Mouse (Mus musculus) hindbrain, embryonic 10.5 days (tissue): ENCODE data around the gene Abi1. TPM values are rescaled to one million over a fixed set of nuclear protein-coding genes. Genes with fewer than 3 reads are reported as not detected.
"Not testable (repeated sequence)": the region's sequence is repeated elsewhere in the genome, so short reads cannot be mapped to it uniquely, and the experiment has no call there.

ENCODE experiments used
- DNase-seq: peaks from one replicate; pipeline ENCODE4 v3.0.0-alpha.2; 2017; ENCODE audit warnings: low spot score
- H3K27ac ChIP-seq: fragments of 300-500 bp; sonication (generic); 2 replicates; pipeline ENCODE4 v1.5.1; 2016; ENCODE audit warnings: mild to moderate bottlenecking, moderate library complexity
- H3K27me3 ChIP-seq: fragments of 300-500 bp; sonication (generic); 2 replicates; pipeline ENCODE4 v1.6.1; 2016; ENCODE audit warnings: mild to moderate bottlenecking; ENCODE audit not compliant: poor library complexity, insufficient read depth, severe bottlenecking
- H3K36me3 ChIP-seq: fragments of 300-500 bp; sonication (generic); 2 replicates; pipeline ENCODE4 v1.6.1; 2016; ENCODE audit warnings: mild to moderate bottlenecking, moderate library complexity
- H3K4me1 ChIP-seq: fragments of 300-500 bp; sonication (generic); replicated peaks from 2 replicates; pipeline ENCODE4 v1.6.1; 2016; ENCODE audit warnings: mild to moderate bottlenecking
- H3K4me3 ChIP-seq: fragments of 300-500 bp; sonication (generic); 2 replicates; pipeline ENCODE4 v1.5.1; 2016; ENCODE audit warnings: mild to moderate bottlenecking, moderate library complexity
- H3K9me3 ChIP-seq: fragments of 300-500 bp; sonication (generic); 2 replicates; pipeline ENCODE4 v1.6.1; 2016; ENCODE audit warnings: mild to moderate bottlenecking, moderate library complexity
- WGBS: fragments of 180-500 bp; shearing (Covaris S2); methylation state at CpG from one replicate; pipeline ENCODE4 v1.1.7; 2016; 5-methylcytosine and 5-hydroxymethylcytosine counted together
- polyA plus RNA-seq: library from polyadenylated mRNA; unstranded; fragments of >200 nt; fragmentation: Nextera tagmentation; extraction: Ambion mirVana; gene quantifications from 2 replicates; pipeline ENCODE4 v1.2.1, GENCODE M21; 2016

Abi1 gene
- polyA plus RNA-seq, 1 experiment from 2014 or later, result 36.8 TPM

DNA sequence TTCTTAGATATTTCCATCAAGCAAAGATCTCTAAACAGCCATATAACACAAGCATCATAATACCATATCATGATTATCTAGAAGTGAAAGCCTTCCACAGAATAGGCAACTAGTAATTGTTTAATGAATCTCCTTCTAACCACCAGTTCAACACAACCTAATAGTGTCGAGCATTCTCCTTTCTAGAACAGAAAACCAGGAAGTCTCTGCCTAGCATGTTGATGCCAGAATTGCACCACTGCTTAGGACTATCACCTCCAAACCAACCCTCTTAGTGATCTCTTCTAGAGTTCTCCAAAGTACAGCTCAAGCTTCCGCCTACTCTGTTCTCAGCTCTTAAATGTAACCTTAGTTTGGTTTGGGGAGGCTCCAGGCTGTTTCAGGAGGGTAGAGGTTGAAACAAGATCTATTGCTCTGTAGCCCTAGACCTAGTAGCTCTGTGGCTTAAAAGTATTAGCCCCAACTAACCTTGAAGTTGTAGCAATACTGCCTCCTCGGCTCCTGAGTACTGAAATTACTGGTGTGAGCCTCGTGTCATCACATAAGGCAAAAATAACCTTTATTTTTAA, 16.2 kb downstream of the Abi1 start:
- H3K36me3 ChIP-seq, result peaks cover 7% of the 10 kb centered on the region
- no peaks in the 10 kb centered on the region for H3K4me1 ChIP-seq
- no peaks in the 10 kb centered on the region for H3K9me3 ChIP-seq
- no peak overlapping the region for H3K4me3 ChIP-seq
- H3K27ac ChIP-seq, result no peak overlapping the region
- H3K27me3 ChIP-seq, result no peaks in the 10 kb centered on the region
- DNase-seq, result no peak
- WGBS, result 92% methylated on average over 4 of the region's 4 CpGs

DNA sequence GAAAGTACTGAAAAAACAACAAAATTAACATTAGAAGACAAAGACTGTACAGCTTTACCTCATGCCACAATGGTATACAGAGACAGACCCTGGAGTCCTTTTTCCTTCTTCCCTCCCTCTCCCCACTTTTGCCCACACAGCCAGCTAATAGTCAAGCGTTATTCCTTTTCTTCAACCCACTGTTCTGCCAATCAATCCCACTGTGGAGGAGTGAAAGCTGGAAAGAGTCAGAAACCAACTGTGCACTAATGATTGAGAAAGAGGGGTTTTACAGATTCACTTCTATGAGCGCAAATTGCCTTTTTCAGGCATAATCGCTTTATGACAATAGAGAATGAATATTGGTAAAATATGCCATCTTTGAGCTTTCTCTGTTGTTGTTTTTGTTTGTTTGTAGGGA, 17.0 kb downstream of the Abi1 start:
- Histone ChIP-seq H3K27ac (no peak overlapping the region), H3K4me3 (no peak overlapping the region), H3K36me3 (peaks cover 7% of the 10 kb centered on the region), H3K4me1 (no peaks in the 10 kb centered on the region), H3K27me3 (no peaks in the 10 kb centered on the region), H3K9me3 (no peaks in the 10 kb centered on the region)
- WGBS, result 87% methylated on average over 3 of the region's 3 CpGs
- no peak for DNase-seq

DNA sequence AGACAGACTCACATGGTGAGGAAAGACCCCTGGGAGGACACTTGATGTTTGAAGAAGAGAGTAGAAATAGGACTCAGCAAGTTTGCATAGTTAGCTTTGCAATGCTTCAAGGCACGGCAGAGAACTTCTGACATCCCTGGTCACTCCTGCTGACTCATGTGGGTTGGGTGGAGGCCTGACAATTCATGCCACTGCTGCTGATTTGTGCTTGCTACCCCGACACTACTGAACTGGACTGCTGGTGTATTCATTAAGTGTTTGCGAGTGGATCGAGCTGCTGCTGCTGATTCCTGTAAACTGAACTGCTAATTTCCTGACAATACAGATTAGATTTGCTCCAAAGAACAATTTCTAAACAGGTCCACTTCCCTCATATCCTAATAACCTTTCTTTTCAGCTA, 18.3 kb downstream of the Abi1 start:
- DNase-seq, result no peak
- Histone ChIP-seq H3K27me3 (no peaks in the 10 kb centered on the region), H3K27ac (no peak overlapping the region), H3K36me3 (peaks cover 7% of the 10 kb centered on the region), H3K4me3 (no peak overlapping the region), H3K4me1 (no peaks in the 10 kb centered on the region), H3K9me3 (no peaks in the 10 kb centered on the region)
- WGBS, result 75% methylated on average over 4 of the region's 4 CpGs

DNA sequence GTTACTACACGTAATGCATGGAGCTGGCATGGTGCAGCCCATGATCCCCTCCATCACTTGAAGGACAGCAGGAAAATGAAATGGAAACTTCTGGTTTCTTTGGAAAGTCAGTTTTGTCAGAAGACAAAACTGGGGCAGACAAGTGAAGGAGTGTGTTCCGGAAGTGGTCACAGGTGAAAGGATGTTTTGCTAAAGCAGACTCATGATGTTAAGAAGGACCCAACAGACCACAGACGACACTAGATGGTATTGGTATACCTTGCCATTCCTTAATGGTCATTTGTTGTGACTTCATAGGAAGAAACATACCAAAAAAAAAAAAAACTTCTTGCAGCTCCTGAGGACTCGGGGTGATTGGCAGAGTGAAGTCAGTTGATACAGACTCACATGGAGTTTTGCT, 18.7 kb downstream of the Abi1 start:
- no peak overlapping the region for H3K4me3 ChIP-seq
- no peak overlapping the region for H3K27ac ChIP-seq
- WGBS, result 92% methylated on average over 4 of the region's 4 CpGs
- H3K36me3 ChIP-seq, result peaks cover 7% of the 10 kb centered on the region
- no peaks in the 10 kb centered on the region for H3K27me3 ChIP-seq
- no peaks in the 10 kb centered on the region for H3K9me3 ChIP-seq
- DNase-seq, result no peak
- no peaks in the 10 kb centered on the region for H3K4me1 ChIP-seq

DNA sequence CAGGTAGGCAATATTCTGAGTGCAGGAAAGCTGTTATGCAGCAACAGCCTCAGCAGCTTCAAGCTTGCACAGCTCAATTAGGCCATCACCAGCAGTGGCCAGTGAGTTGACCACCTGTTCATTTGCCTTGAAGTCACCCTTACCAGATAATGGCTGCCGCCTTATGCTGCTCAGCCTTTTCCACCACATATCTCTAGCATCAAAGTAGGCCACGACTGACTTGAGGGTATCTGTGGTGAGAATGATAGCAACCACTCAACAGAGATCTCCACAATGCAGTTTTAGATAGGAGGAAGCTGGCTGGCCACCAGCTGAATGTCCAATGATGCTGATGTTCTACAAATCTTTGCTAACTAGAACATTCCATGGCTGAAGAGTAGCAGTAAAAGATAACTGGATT, 20.9 kb downstream of the Abi1 start:
- 0 out of 2 replicates have a peak, but pooled peaks cover 4% of the 10 kb centered on the region for H3K4me1 ChIP-seq
- no peak overlapping the region for H3K27ac ChIP-seq
- no peak for DNase-seq
- no peaks in the 10 kb centered on the region for H3K9me3 ChIP-seq
- WGBS, result 91% methylated on average over 2 of the region's 2 CpGs
- H3K27me3 ChIP-seq, result no peaks in the 10 kb centered on the region
- peaks cover 7% of the 10 kb centered on the region for H3K36me3 ChIP-seq
- no peak overlapping the region for H3K4me3 ChIP-seq

DNA sequence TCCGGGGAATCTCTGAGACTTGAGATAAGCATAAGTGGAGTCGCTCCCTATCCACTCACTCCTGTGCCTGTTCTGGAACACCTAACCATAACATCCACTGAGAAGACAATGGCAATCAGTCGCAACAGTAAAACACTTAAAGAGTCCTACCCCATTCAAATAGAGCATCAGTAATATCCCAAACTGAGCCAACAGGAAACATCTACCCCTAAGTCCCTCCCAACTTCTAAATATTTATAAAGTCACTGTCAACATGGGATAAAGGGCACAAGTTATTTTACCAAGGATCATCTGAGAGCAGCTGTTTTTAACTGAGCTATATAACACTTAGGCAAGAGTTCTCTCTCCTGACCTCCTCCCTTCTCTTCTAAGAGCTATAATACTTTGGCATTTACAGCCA, 23.9 kb downstream of the Abi1 start:
- no peaks in the 10 kb centered on the region for H3K27me3 ChIP-seq
- no peaks in the 10 kb centered on the region for H3K9me3 ChIP-seq
- H3K36me3 ChIP-seq, result peaks cover 7% of the 10 kb centered on the region
- H3K27ac ChIP-seq, result no peak overlapping the region
- WGBS, result 87% methylated on average over 3 of the region's 3 CpGs
- H3K4me3 ChIP-seq, result no peak overlapping the region
- DNase-seq, result no peak
- H3K4me1 ChIP-seq, result 0 out of 2 replicates have a peak, but pooled peaks cover 4% of the 10 kb centered on the region

DNA sequence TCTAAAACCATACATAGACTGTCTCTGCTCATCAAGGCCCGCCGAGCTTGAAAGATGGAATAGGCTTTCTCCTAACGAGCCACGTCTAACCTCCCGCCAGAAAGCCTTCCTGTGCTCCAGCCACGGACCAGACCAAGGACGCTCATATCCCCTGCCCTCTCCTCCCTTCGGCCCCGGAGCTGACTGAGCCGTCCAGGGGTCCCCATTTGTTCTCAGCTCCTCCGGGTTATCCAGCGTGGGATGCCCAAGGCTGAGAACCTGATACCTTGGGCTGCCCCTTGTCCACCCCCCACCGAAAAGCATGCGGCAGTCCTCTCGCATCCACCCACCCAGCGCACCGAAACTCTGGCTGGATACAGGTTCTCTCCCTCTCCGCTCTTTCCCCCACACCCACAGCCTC, 24.7 kb downstream of the Abi1 start:
- Histone ChIP-seq H3K9me3 (no peaks in the 10 kb centered on the region), H3K27ac (no peak overlapping the region), H3K4me1 (0 out of 2 replicates have a peak, but pooled peaks cover 4% of the 10 kb centered on the region), H3K36me3 (peaks cover 7% of the 10 kb centered on the region), H3K4me3 (no peak overlapping the region), H3K27me3 (no peaks in the 10 kb centered on the region)
- 45% methylated on average over 18 of the region's 18 CpGs for WGBS
- DNase-seq, result no peak

DNA sequence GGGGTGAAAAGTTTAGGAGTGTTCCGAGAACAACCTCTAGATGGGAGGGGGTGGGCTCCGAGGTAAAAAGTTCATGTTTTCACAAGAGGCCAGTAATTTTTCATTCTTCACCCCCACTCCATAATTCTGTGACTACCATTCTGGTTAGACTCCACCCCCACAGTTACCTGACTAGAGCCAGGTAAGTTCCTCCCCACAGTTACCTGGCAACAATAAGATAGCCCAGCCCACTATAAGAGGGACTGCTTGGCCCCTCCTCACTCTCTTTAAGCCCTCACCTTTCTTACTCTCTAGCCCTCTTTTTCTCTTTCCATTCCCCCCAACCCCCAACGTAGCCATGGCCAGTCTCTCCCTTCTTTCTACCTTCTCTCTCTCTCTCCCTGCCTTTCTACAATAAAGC, 25.1 kb downstream of the Abi1 start:
- DNase-seq, H3K4me1 ChIP-seq, H3K36me3 ChIP-seq, H3K27me3 ChIP-seq, H3K4me3 ChIP-seq, H3K9me3 ChIP-seq, H3K27ac ChIP-seq: not testable (repeated sequence)
- 81% methylated on average over 3 of the region's 3 CpGs for WGBS

DNA sequence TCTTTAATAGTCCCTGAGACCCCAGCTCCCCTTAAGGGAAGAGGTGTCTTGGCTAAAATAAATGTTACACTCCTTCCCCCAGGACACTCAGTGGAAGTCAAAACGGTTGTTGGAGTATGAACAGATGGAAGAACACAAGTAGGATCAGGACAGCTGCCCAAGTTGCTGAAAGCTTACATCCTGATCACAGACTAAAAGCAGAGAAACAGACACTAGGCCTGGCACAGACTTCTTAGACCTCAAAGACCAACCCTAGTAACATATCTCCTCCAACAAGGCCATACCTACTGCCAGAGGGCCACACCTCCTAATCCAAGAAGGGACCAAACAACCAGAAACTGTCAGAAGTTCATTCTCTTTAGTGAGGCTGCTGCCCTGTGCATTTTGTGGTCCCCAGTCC, 31.8 kb downstream of the Abi1 start:
- Histone ChIP-seq H3K4me3 (no peak overlapping the region), H3K9me3 (no peaks in the 10 kb centered on the region), H3K36me3 (peaks cover 23% of the 10 kb centered on the region), H3K4me1 (no peaks in the 10 kb centered on the region), H3K27me3 (no peaks in the 10 kb centered on the region), H3K27ac (no peak overlapping the region)
- no peak for DNase-seq
- WGBS, result 88% methylated on average over 1 of the region's 1 CpGs

DNA sequence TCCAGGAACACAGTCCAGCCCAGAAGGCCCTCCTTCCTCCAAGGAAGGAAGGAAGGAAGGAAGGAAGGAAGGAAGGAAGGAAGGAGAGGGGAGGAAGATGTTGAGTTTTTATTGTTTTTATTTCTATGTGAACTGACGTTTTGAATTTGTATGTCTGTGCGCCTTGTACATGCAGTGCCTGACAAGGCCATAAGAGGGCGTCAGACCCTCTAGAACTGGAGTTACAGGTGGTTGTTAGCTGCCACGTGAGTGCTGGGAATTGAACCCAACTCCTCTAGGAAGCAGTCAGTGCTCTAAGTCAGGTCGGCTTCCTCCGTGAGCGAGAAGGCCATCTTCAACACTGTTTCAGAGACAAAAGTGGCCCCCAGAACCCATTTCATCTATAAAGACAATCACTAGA, 32.5 kb downstream of the Abi1 start:
- Histone ChIP-seq H3K9me3 (no peaks in the 10 kb centered on the region), H3K4me3 (no peak overlapping the region), H3K27ac (no peak overlapping the region), H3K36me3 (peaks cover 23% of the 10 kb centered on the region), H3K4me1 (no peaks in the 10 kb centered on the region), H3K27me3 (no peaks in the 10 kb centered on the region)
- no peak for DNase-seq
- 87% methylated on average over 7 of the region's 7 CpGs for WGBS

DNA sequence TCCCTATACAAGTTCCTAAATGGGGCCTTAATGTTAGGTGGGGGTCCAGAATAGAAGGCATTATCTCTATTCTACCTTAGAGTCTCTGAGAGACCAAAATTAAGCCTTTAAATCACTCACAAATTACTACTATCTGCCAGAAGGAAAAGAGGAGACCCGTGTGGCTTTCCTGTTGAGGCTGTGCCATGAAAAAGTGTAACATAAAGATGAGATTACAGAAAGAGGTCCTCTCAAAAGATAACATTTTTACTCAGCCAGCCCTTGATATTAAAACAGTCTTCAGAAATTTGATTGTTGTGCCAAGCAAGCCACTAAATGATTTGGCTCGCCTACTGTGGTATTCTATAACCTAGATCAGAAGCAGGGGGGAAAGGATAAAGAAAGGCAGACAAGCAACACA, 32.9 kb downstream of the Abi1 start:
- Histone ChIP-seq H3K4me1 (no peaks in the 10 kb centered on the region), H3K4me3 (no peak overlapping the region), H3K27ac (no peak overlapping the region), H3K9me3 (0 out of 2 replicates have a peak, but pooled peaks cover 2% of the 10 kb centered on the region), H3K36me3 (peaks cover 23% of the 10 kb centered on the region), H3K27me3 (no peaks in the 10 kb centered on the region)
- DNase-seq, result no peak
- 85% methylated on average over 2 of the region's 2 CpGs for WGBS

DNA sequence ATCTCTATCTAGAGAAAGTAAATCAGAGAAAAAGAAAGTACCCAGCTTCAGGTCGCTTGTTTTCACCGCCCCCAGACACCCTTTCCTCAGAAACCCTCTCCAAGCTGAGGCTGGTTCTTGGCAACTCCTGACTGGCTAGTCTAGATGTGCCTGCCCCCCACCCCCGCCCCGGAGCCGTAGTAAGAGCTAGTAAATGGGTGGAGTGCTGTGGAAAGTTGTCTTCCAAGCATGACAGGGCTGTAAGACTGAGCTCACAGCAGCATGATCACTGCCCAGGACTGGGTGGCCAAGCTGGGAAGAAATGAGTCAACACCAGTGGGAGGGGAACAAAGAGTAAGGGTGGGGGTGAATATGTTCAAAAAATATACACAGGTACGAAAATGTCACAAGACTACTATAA, 33.8 kb downstream of the Abi1 start:
- 77% methylated on average over 6 of the region's 6 CpGs for WGBS
- Histone ChIP-seq H3K27ac (no peak overlapping the region), H3K9me3 (0 out of 2 replicates have a peak, but pooled peaks cover 3% of the 10 kb centered on the region), H3K36me3 (peaks cover 23% of the 10 kb centered on the region), H3K4me3 (no peak overlapping the region), H3K4me1 (no peaks in the 10 kb centered on the region), H3K27me3 (no peaks in the 10 kb centered on the region)
- DNase-seq, result no peak

DNA sequence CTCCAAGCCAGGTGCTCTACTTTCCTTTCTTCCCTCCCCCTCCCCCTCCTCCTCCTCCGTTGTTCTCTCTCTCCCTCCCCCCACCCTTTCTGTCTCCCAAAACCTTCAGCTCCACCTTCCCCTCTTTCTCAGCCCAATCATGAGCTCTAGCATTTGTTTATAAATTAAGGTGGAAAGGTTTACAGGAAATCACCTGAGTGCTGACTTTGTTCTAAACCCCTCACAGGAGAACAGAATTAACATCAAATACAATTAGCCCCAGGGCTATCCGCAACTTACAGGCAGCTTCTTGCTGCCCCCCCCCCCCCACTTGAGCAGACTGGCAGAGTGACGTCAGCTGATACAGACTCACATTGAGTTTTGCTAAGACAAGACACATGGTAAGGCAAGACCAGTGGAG, 37.4 kb downstream of the Abi1 start:
- peaks cover 4% of the 10 kb centered on the region for H3K36me3 ChIP-seq
- H3K27ac ChIP-seq, result no peak overlapping the region
- WGBS, result 70% methylated on average over 3 of the region's 3 CpGs
- no peak for DNase-seq
- H3K4me3 ChIP-seq, result no peak overlapping the region
- no peaks in the 10 kb centered on the region for H3K4me1 ChIP-seq
- no peaks in the 10 kb centered on the region for H3K27me3 ChIP-seq
- 0 out of 2 replicates have a peak, but pooled peaks cover 3% of the 10 kb centered on the region for H3K9me3 ChIP-seq

DNA sequence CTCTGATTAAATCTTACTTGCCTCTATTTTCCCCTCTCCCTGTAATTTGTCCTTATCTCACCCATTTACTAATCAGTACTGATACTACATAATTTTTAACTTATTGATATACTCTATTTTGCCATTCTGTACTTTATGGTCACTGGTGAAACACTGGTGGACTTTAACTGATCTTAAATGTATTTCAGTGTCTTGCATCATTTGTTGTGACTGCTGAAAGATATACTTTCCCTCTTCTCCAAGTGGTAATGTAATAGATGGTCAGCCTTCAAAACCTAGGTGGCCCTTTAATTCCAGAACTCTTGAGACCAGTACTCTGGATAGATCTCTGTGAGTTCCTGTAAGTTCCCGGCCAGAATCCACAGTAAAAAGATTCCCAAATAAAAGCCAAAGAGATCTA, 40.4 kb downstream of the Abi1 start:
- no peaks in the 10 kb centered on the region for H3K27me3 ChIP-seq
- 0 out of 2 replicates have a peak, but pooled peaks cover 3% of the 10 kb centered on the region for H3K9me3 ChIP-seq
- no peaks in the 10 kb centered on the region for H3K36me3 ChIP-seq
- H3K4me1 ChIP-seq, result no peaks in the 10 kb centered on the region
- WGBS, result 80% methylated on average over 1 of the region's 1 CpGs
- no peak overlapping the region for H3K27ac ChIP-seq
- no peak overlapping the region for H3K4me3 ChIP-seq
- DNase-seq, result no peak
